Mouse (Mus musculus): ENCODE results near the gene Slc44a3. TPM values are rescaled to one million over a fixed set of nuclear protein-coding genes. Genes with fewer than 3 reads are reported as not detected.

Gene Slc44a3
- polyA plus RNA-seq, 1 experiment, result 5.1 TPM

- H3K9ac ChIP-seq (ENCODE audit: low read depth, poor library complexity, severe bottlenecking), result no peak overlapping the region
- H3K9me3 ChIP-seq (replicated peaks; ENCODE audit: control insufficient read depth, insufficient read depth, low read length, poor library complexity, severe bottlenecking), result no peaks in the 10 kb centered on the region
- H3K27me3 ChIP-seq (ENCODE audit: control insufficient read depth, insufficient read depth, low read length, poor library complexity, severe bottlenecking), result no peaks in the 10 kb centered on the region
- no peak for TF ChIP-seq EP300 (IDR thresholded peaks at IDR 0.05; ENCODE audit: insufficient read depth, low read depth, low read length)
- TF ChIP-seq CTCF (IDR thresholded peaks at IDR 0.05; ENCODE audit: low read depth, low read length), result no peak
- no peak for TF ChIP-seq POLR2A (IDR thresholded peaks at IDR 0.05; ENCODE audit: insufficient read depth, low read length)
- no peak overlapping the region for H3K27ac ChIP-seq (ENCODE audit: insufficient read depth, low read length)
- H3K4me3 ChIP-seq (ENCODE audit: low read depth, low read length), result no peak overlapping the region
- H3K4me1 ChIP-seq (ENCODE audit: control insufficient read depth, insufficient read depth, low read length), result no peaks in the 10 kb centered on the region
- no peaks in the 10 kb centered on the region for H3K36me3 ChIP-seq (ENCODE audit: control insufficient read depth, insufficient read depth, low read length, poor library complexity, severe bottlenecking)
Observed at GRCm38 (mm10) chr3:121504927-121505487, 27.2 kb downstream of the Slc44a3 start.

GRCm38 (mm10) chr3:121500734-121501133 is 31.5 kb downstream of the Slc44a3 start:
- Histone ChIP-seq H3K36me3 (ENCODE audit: control insufficient read depth, insufficient read depth, low read length, poor library complexity, severe bottlenecking) (no peaks in the 10 kb centered on the region), H3K4me3 (ENCODE audit: low read depth, low read length) (no peak overlapping the region), H3K9ac (ENCODE audit: low read depth, poor library complexity, severe bottlenecking) (no peak overlapping the region), H3K27ac (ENCODE audit: insufficient read depth, low read length) (no peak overlapping the region), H3K4me1 (ENCODE audit: control insufficient read depth, insufficient read depth, low read length) (no peaks in the 10 kb centered on the region), H3K9me3 (replicated peaks; ENCODE audit: control insufficient read depth, insufficient read depth, low read length, poor library complexity, severe bottlenecking) (no peaks in the 10 kb centered on the region), H3K27me3 (ENCODE audit: control insufficient read depth, insufficient read depth, low read length, poor library complexity, severe bottlenecking) (no peaks in the 10 kb centered on the region)
- TF ChIP-seq EP300 (IDR thresholded peaks at IDR 0.05; ENCODE audit: insufficient read depth, low read depth, low read length) (no peak), CTCF (IDR thresholded peaks at IDR 0.05; ENCODE audit: low read depth, low read length) (no peak), POLR2A (IDR thresholded peaks at IDR 0.05; ENCODE audit: insufficient read depth, low read length) (no peak)

DNA sequence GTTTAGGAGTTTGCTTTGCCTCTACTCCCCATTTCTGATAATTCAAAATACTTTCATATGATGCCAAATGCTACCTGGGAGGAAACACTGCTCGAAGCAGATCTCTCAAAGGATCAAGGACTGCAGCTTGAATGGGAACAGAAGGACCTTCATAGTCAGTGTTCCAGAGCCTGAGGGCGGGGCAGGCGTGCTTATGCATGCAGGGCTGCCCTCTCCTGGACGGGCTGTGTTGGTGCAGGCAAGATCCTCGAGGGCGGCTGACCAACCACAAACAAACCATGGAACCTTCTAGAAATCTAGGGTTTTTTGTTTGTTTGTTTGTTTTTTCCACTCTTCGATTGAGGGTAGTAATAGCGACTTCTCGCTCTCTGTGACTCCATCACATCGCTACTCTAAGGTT is 32.0 kb downstream of the Slc44a3 start:
- Histone ChIP-seq H3K4me3 (ENCODE audit: low read depth, low read length) (no peak overlapping the region), H3K4me1 (ENCODE audit: control insufficient read depth, insufficient read depth, low read length) (no peaks in the 10 kb centered on the region), H3K27ac (ENCODE audit: insufficient read depth, low read length) (no peak overlapping the region), H3K27me3 (ENCODE audit: control insufficient read depth, insufficient read depth, low read length, poor library complexity, severe bottlenecking) (no peaks in the 10 kb centered on the region), H3K9me3 (replicated peaks; ENCODE audit: control insufficient read depth, insufficient read depth, low read length, poor library complexity, severe bottlenecking) (no peaks in the 10 kb centered on the region), H3K36me3 (ENCODE audit: control insufficient read depth, insufficient read depth, low read length, poor library complexity, severe bottlenecking) (no peaks in the 10 kb centered on the region), H3K9ac (ENCODE audit: low read depth, poor library complexity, severe bottlenecking) (no peak overlapping the region)
- TF ChIP-seq CTCF (IDR thresholded peaks at IDR 0.05; ENCODE audit: low read depth, low read length) (peak; percentile 95), POLR2A (IDR thresholded peaks at IDR 0.05; ENCODE audit: insufficient read depth, low read length) (no peak), EP300 (IDR thresholded peaks at IDR 0.05; ENCODE audit: insufficient read depth, low read depth, low read length) (0 out of 2 replicates have a peak, but pooled peaks have one; percentile 42)

DNA sequence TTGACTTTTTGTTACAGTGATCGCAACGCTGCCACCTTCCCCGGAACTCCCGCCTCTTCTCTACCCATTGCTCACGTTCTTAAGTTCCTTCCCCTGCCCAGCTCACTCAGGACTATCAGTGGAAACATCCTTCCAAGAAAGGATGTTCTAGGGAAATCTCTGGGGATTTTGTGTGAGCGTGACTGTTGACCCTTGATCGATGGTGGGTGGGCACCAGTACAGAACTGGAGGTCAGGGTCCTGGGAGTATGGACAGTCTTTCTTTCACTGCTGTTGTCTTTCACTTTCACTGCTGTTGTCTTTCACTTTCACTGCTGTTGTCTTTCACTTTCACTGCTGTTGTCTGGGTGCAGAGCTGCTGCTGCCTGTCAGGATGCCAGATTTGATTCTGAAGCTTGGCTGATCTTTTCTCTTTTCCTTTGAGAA is 38.2 kb downstream of the Slc44a3 start:
- no peak for TF ChIP-seq CTCF (IDR thresholded peaks at IDR 0.05; ENCODE audit: low read depth, low read length)
- no peaks in the 10 kb centered on the region for H3K9me3 ChIP-seq (replicated peaks; ENCODE audit: control insufficient read depth, insufficient read depth, low read length, poor library complexity, severe bottlenecking)
- H3K36me3 ChIP-seq (ENCODE audit: control insufficient read depth, insufficient read depth, low read length, poor library complexity, severe bottlenecking), result no peaks in the 10 kb centered on the region
- H3K27ac ChIP-seq (ENCODE audit: insufficient read depth, low read length), result no peak overlapping the region
- H3K4me1 ChIP-seq (ENCODE audit: control insufficient read depth, insufficient read depth, low read length), result no peaks in the 10 kb centered on the region
- H3K4me3 ChIP-seq (ENCODE audit: low read depth, low read length), result no peak overlapping the region
- H3K9ac ChIP-seq (ENCODE audit: low read depth, poor library complexity, severe bottlenecking), result no peak overlapping the region
- no peaks in the 10 kb centered on the region for H3K27me3 ChIP-seq (ENCODE audit: control insufficient read depth, insufficient read depth, low read length, poor library complexity, severe bottlenecking)

DNA sequence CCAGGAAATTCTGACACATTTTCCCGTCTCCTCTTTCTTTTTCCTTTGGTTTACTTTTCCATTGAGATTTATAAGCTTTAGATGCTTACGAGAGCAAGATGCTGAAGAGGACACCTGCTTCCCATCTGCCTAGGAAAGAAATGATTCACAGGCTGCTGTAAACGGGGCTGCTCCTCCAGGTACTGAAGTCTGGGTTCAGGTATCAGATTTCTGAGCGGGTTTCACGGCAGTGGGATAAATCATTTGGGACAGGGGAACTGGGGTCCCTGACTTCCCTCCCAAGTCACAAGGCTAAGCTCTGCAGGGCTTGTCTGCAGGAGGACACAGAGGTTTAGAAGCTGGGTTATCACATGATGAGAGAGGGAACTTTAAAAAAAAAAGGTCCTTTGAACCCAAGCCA is 40.2 kb downstream of the Slc44a3 start:
- H3K27me3 ChIP-seq (ENCODE audit: control insufficient read depth, insufficient read depth, low read length, poor library complexity, severe bottlenecking), result no peaks in the 10 kb centered on the region
- H3K4me3 ChIP-seq (ENCODE audit: low read depth, low read length), result no peak overlapping the region
- H3K36me3 ChIP-seq (ENCODE audit: control insufficient read depth, insufficient read depth, low read length, poor library complexity, severe bottlenecking), result no peaks in the 10 kb centered on the region
- H3K9ac ChIP-seq (ENCODE audit: low read depth, poor library complexity, severe bottlenecking), result no peak overlapping the region
- H3K4me1 ChIP-seq (ENCODE audit: control insufficient read depth, insufficient read depth, low read length), result no peaks in the 10 kb centered on the region
- no peak for TF ChIP-seq POLR2A (IDR thresholded peaks at IDR 0.05; ENCODE audit: insufficient read depth, low read length)
- no peak for TF ChIP-seq EP300 (IDR thresholded peaks at IDR 0.05; ENCODE audit: insufficient read depth, low read depth, low read length)
- TF ChIP-seq CTCF (IDR thresholded peaks at IDR 0.05; ENCODE audit: low read depth, low read length), result no peak
- no peaks in the 10 kb centered on the region for H3K9me3 ChIP-seq (replicated peaks; ENCODE audit: control insufficient read depth, insufficient read depth, low read length, poor library complexity, severe bottlenecking)
- no peak overlapping the region for H3K27ac ChIP-seq (ENCODE audit: insufficient read depth, low read length)

GRCm38 (mm10) chr3:121490941-121491340 is 41.3 kb downstream of the Slc44a3 start:
- H3K4me1 ChIP-seq (ENCODE audit: control insufficient read depth, insufficient read depth, low read length), result no peaks in the 10 kb centered on the region
- no peaks in the 10 kb centered on the region for H3K36me3 ChIP-seq (ENCODE audit: control insufficient read depth, insufficient read depth, low read length, poor library complexity, severe bottlenecking)
- H3K4me3 ChIP-seq (ENCODE audit: low read depth, low read length), result no peak overlapping the region
- H3K27ac ChIP-seq (ENCODE audit: insufficient read depth, low read length), result no peak overlapping the region
- no peak overlapping the region for H3K9ac ChIP-seq (ENCODE audit: low read depth, poor library complexity, severe bottlenecking)
- H3K9me3 ChIP-seq (replicated peaks; ENCODE audit: control insufficient read depth, insufficient read depth, low read length, poor library complexity, severe bottlenecking), result no peaks in the 10 kb centered on the region
- TF ChIP-seq POLR2A (IDR thresholded peaks at IDR 0.05; ENCODE audit: insufficient read depth, low read length) (no peak), EP300 (IDR thresholded peaks at IDR 0.05; ENCODE audit: insufficient read depth, low read depth, low read length) (no peak)
- no peaks in the 10 kb centered on the region for H3K27me3 ChIP-seq (ENCODE audit: control insufficient read depth, insufficient read depth, low read length, poor library complexity, severe bottlenecking)
